Mouse (Mus musculus) duodenum, adult 2 months (tissue): Measurements from ENCODE around the gene Nsa2. TPM values are rescaled to one million over a fixed set of nuclear protein-coding genes. Genes with fewer than 3 reads are reported as not detected.

Source experiments
- polyA plus RNA-seq: library from polyadenylated mRNA; depleted of rRNA; stranded (reverse); fragments of >200 nt; gene quantifications from 2 replicates; pipeline ENCODE4 v1.2.3, GENCODE M21; 2012; ENCODE audit warnings: low replicate concordance; rRNA removed

The Nsa2 gene
- 4.3 and 8.0 TPM in 2 replicates for polyA plus RNA-seq

DNA sequence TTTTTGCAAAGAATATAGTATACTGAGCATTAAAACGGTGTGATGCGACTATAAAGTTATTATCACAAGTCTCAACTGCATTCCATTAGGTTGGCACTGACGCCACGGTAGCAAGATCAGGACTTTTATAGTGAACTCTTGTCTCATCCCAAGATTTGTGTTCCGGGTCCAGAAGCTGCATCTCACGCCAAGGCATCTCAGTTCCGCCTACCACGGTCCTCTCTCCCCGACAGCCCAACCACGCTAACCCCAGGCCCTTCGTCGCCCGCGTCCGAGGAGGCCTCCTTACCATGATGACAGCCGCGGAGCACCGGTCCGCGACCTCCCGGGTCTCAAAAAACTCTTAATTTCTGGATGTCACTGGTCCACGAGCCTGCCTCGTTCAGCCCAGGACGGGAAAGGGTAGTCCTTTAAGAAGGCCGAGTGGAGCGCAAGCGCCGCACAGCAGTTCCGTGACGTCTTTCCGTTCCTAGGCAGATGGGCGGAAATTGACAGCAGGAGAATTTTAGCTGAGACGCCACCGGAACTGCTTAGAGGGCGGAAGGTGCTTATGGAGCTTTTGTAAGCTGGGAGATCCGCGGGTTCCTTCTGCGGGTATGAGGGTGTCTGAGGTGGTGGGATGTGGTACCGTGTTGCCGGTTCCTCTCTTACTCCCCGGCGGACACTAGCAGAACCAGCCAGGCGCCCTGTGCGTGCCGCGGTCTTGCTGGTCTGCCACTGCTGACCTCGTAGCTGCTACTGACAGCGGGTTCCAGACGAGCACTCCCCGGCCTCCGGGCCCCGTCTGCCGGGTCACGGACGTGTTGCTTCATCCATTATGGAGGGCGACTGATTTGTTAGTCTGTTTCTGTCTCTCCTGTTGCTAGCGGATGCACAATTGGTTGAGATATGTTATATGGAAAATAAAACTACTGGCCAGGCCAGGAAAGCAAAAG lies at the start of gene Nsa2, which contains the start of gene Gfm2:
Gene Nsa2 (minus strand): TSS at position 472 of the 935 bp plus-strand sequence.
Gene Gfm2 (plus strand): TSS at position 472 of the 935 bp plus-strand sequence.

DNA sequence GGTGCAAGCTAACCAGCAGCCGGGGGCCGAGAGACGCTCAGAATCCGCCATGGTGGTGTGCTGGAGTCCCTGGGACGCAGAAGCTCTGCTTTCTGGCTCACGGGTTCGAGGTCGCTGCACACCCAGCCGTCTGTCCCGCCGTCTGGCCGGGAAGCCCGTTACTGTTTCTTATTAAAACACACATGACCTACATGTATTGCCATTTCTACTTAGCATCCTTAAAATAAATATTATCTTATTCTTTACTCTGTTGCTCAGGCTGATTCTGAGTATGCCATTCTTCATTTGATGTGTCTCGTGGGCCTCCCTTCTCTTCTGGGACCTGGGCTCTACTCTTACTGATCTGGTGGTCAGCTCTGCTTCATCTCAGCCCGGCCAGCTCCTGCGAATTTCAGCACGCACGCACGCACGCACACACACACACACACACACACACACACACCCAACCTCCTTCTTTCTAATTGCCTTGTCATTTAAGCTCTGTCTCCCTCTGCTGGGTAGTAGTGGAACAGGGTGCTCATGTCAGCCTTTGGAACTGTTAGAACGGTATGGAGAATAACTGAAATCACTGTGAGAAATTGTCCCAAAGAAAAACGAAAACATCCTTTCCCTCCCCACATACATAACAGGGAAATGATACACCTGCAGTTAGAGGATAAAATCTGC lies 38.4 kb downstream of the Nsa2 start, which contains the start of gene Gm6169:
Gene Gm6169 (minus strand): TSS at position 51 of the 666 bp plus-strand sequence.

Other genes starting within 250 kb of the Nsa2 start
- gene Gcnt4, start 213.2 kb downstream of the Nsa2 start, polyA plus RNA-seq, result 5.9 and 6.0 TPM in 2 replicates
- gene 1700029F12Rik, start 103.6 kb downstream of the Nsa2 start, polyA plus RNA-seq, result 0.22 TPM in 1 of 2 replicates, not detected in the other
- not detected in 2 replicates for gene Fam169a, start 70.7 kb downstream of the Nsa2 start, polyA plus RNA-seq
- gene Gm6169, start 38.7 kb downstream of the Nsa2 start, polyA plus RNA-seq, result 0.46 and 0.96 TPM in 2 replicates
- gene Gfm2, start within 50 bp of the Nsa2 start, polyA plus RNA-seq, result 15.7 TPM in 2 replicates
- gene Hexb, start 60.4 kb upstream of the Nsa2 start, polyA plus RNA-seq, result 140 and 207 TPM in 2 replicates
- 3.8 and 8.3 TPM in 2 replicates for gene Enc1, start 103.2 kb upstream of the Nsa2 start, polyA plus RNA-seq